Mouse (Mus musculus) intestine, postnatal 0 days (tissue): ENCODE data around the gene Rif1. TPM values are rescaled to one million over a fixed set of nuclear protein-coding genes. Genes with fewer than 3 reads are reported as not detected.

Source experiments
- ATAC-seq: fragments of 200-750 bp; cut with Nextera tagmentation; 2 replicates; pipeline ENCODE4 v1.8.0; 2017; ENCODE audit warnings: mild to moderate bottlenecking, moderate TSS enrichment, moderate library complexity
- H3K27ac ChIP-seq: fragments of 300-500 bp; sonication (generic); 2 replicates; pipeline ENCODE4 v1.5.1; 2014; ENCODE audit warnings: mild to moderate bottlenecking, low read depth, low read length, moderate library complexity
- H3K27me3 ChIP-seq: fragments of 300-500 bp; sonication (generic); replicated peaks from 2 replicates; pipeline ENCODE4 v1.6.1; 2014; ENCODE audit warnings: low read length, mixed read lengths; ENCODE audit not compliant: control insufficient read depth, insufficient read depth
- H3K36me3 ChIP-seq: fragments of 300-500 bp; sonication (generic); 2 replicates; pipeline ENCODE4 v1.6.1; 2014; ENCODE audit warnings: mild to moderate bottlenecking, moderate library complexity; ENCODE audit not compliant: control insufficient read depth, insufficient read depth
- H3K4me1 ChIP-seq: fragments of 300-500 bp; sonication (generic); replicated peaks from 2 replicates; pipeline ENCODE4 v1.6.1; 2014; ENCODE audit warnings: antibody characterized with exemption, low read length, mixed read lengths; ENCODE audit not compliant: control insufficient read depth, insufficient read depth
- H3K4me2 ChIP-seq: fragments of 300-500 bp; sonication (generic); replicated peaks from 2 replicates; pipeline ENCODE4 v1.6.1; 2014; ENCODE audit warnings: low read depth, mild to moderate bottlenecking, moderate library complexity
- H3K4me3 ChIP-seq: fragments of 300-500 bp; sonication (generic); 2 replicates; pipeline ENCODE4 v1.5.1; 2014; ENCODE audit warnings: low read depth, low read length
- H3K9ac ChIP-seq: fragments of 300-500 bp; sonication (generic); 2 replicates; pipeline ENCODE4 v1.6.1; 2014; ENCODE audit warnings: mild to moderate bottlenecking, low read depth, low read length
- H3K9me3 ChIP-seq: fragments of 300-500 bp; sonication (generic); 2 replicates; pipeline ENCODE4 v1.6.1; 2016; ENCODE audit warnings: mixed run types; ENCODE audit not compliant: control insufficient read depth
- CTCF ChIP-seq: sonication (generic); IDR thresholded peaks from 2 replicates; pipeline ENCODE4 v1.5.1; 2016; ENCODE audit warnings: low read depth, mild to moderate bottlenecking, control low read depth, antibody characterized with exemption, moderate library complexity
- WGBS: fragments of 180-500 bp; shearing (Covaris S2); extraction: QIAGEN DNeasy Blood & Tissue Kit; methylation state at CpG from one replicate; pipeline ENCODE4 v1.1.7; 2014; 5-methylcytosine and 5-hydroxymethylcytosine counted together
- polyA plus RNA-seq: library from polyadenylated mRNA; unstranded; fragments of >200 nt; fragmentation: Nextera tagmentation; extraction: Ambion mirVana; gene quantifications from 2 replicates; pipeline ENCODE4 v1.2.1, GENCODE M21; 2015

Rif1 gene
- polyA plus RNA-seq, 1 experiment from 2014 or later, result 9.3 TPM

DNA sequence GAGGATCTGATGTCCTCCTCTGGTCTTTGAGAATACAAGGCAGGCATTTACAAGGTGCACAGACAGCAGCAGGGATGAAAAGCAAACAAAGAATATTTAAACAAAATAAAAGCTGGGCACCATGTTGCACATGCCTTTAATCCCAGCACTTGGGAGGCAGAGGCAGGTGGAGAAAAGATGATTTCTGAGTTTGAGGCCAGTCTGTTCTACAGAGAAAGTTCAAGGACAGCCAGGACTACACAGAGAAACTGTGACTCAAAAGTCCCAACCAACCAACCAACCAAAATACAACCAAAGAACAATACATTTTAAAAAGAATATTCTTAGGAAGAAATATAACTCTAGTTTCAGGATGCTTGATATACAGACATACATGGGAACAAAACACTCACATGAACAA, 15.0 kb upstream of the Rif1 start:
- no peak overlapping the region for H3K27ac ChIP-seq
- no peaks in the 10 kb centered on the region for H3K9me3 ChIP-seq
- no peaks in the 10 kb centered on the region for H3K36me3 ChIP-seq
- TF ChIP-seq CTCF, result no peak
- ATAC-seq, result no peak
- no peak overlapping the region for H3K9ac ChIP-seq
- H3K27me3 ChIP-seq, result no peaks in the 10 kb centered on the region
- H3K4me1 ChIP-seq, result no peaks in the 10 kb centered on the region
- H3K4me2 ChIP-seq, result no peak overlapping the region
- H3K4me3 ChIP-seq, result no peak overlapping the region

DNA sequence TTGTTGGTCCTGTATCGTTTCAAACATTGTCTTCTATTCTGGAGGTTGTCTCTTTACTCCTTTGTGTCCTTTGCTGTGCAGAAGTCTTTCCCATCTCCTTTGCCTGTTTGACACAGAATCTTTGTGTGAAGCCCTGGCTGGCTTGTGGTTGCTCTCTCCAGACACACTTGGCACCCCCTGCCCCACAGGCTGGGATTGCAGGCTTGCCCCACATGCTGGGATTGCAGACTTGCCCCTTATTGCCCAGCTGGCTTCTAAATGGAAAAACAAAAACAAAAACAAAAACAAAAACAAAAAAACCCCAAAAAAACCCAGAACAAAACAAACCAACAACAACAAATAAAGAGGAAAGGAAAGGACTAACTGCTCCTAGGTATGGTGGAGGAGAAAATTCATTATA, 4.0 kb upstream of the Rif1 start:
- H3K36me3 ChIP-seq, result no peaks in the 10 kb centered on the region
- no peaks in the 10 kb centered on the region for H3K4me1 ChIP-seq
- no peak overlapping the region for H3K4me2 ChIP-seq
- no peak overlapping the region for H3K4me3 ChIP-seq
- TF ChIP-seq CTCF, result no peak
- ATAC-seq, result no peak
- H3K9ac ChIP-seq, result no peak overlapping the region
- 67% methylated on average over 1 of the region's 1 CpGs for WGBS
- no peak overlapping the region for H3K27ac ChIP-seq
- H3K27me3 ChIP-seq, result no peaks in the 10 kb centered on the region
- H3K9me3 ChIP-seq, result no peaks in the 10 kb centered on the region

DNA sequence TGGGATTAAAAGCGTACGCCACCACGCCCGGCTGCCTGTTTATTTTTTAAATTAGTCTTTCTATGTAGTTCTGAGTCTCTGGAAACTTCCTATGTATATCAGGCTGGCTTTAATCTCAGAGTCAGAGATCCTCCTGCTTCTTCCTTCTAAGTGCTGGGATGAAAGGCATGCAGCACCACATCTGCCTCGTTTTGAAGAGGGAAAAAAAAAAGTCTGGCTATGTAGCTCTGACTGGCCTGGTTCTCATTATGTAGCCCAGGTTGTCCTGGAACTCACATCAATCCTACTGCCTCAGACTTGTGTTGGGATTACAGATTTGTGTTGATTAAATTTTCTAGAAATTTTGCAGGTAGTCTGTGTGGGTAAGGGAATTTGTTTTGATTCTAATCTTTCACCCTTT, 1.8 kb upstream of the Rif1 start:
- Histone ChIP-seq H3K27me3 (no peaks in the 10 kb centered on the region), H3K4me1 (no peaks in the 10 kb centered on the region), H3K27ac (no peak overlapping the region), H3K9ac (no peak overlapping the region), H3K9me3 (no peaks in the 10 kb centered on the region), H3K4me2 (no peak overlapping the region), H3K4me3 (no peak overlapping the region), H3K36me3 (peaks cover 3% of the 10 kb centered on the region; the same call in 1 of the 2 replicates)
- WGBS, result 89% methylated on average over 5 of the region's 5 CpGs
- TF ChIP-seq CTCF, result no peak
- no peak for ATAC-seq

DNA sequence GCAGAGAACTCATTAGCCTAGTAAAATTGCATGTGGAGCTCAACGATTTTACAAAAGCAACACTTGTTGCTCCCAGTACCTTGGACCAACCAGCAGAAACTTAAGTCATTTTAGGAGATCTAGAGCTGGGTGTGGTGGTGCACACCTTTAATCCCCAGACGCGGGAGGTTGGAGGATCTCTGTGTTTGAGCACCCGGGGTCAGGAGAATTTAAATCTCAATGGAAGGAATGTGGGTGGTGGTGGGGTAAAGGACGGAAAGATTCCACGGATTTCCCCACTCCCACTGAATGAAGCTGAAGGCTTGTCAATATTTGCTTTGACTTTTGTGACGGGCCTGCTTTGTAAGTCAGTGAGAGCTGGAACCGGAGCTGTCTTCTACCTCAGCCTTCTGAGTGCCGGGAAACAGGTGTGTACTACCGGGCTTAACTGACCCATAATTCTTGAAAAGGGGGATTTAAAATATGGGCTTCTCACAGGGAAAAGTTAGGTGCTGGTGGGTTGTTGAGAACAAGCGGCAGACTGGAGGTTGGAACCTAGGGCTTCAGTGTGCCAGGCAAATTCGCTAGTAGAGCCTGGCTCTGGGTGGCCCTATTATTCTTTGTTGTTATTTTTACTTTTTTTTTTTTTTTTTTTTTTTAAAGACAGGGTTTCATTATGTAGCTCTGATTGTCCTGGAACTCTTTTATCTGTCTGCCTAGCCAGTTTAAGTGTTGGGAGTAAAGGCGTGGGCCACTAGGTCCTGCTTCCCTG, 1.2 kb upstream of the Rif1 start:
- no peak overlapping the region for H3K9ac ChIP-seq
- 56% methylated on average over 13 of the region's 13 CpGs for WGBS
- H3K27ac ChIP-seq, result no peak overlapping the region
- TF ChIP-seq CTCF, result no peak
- no peaks in the 10 kb centered on the region for H3K9me3 ChIP-seq
- no peak overlapping the region for H3K4me3 ChIP-seq
- no peak for ATAC-seq
- H3K27me3 ChIP-seq, result no peaks in the 10 kb centered on the region
- H3K36me3 ChIP-seq, result peaks cover 3% of the 10 kb centered on the region; the same call in 1 of the 2 replicates
- H3K4me2 ChIP-seq, result peak overlapping the region; percentile 80
- no peaks in the 10 kb centered on the region for H3K4me1 ChIP-seq

DNA sequence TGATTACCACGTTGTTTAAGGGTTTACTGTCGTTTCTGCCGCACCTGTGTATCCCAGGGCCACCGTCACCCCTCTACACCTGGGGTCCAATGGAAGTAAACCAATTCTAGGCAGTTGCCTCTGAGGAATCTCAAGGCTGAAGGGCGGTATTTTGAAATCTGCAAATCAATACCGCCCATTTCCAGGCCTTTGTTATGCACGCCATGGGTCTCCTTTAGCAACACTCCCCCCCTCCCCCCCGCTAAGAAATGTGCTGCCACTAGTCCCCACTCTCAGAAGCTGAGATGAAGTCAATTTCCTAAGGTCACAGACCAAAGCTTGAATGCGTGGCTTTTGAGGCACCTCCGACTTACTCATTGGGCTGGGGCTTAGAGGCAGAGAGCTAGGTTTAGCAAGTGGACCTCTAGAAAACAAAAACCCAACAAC, 554 bp upstream of the Rif1 start:
- Histone ChIP-seq H3K27ac (0 out of 2 replicates have a peak overlapping the region, but pooled peaks have one; percentile 69), H3K9me3 (no peaks in the 10 kb centered on the region), H3K27me3 (no peaks in the 10 kb centered on the region), H3K36me3 (peaks cover 3% of the 10 kb centered on the region; the same call in 1 of the 2 replicates), H3K4me3 (peak overlapping the region; percentile 98), H3K4me1 (no peaks in the 10 kb centered on the region), H3K4me2 (peak overlapping the region; percentile 80), H3K9ac (peak overlapping the region; percentile 93; the same call in 1 of the 2 replicates)
- peak; percentile 26; the same call in 1 of the 2 replicates for ATAC-seq
- no peak for TF ChIP-seq CTCF
- WGBS, result 7% methylated on average over 10 of the region's 10 CpGs

DNA sequence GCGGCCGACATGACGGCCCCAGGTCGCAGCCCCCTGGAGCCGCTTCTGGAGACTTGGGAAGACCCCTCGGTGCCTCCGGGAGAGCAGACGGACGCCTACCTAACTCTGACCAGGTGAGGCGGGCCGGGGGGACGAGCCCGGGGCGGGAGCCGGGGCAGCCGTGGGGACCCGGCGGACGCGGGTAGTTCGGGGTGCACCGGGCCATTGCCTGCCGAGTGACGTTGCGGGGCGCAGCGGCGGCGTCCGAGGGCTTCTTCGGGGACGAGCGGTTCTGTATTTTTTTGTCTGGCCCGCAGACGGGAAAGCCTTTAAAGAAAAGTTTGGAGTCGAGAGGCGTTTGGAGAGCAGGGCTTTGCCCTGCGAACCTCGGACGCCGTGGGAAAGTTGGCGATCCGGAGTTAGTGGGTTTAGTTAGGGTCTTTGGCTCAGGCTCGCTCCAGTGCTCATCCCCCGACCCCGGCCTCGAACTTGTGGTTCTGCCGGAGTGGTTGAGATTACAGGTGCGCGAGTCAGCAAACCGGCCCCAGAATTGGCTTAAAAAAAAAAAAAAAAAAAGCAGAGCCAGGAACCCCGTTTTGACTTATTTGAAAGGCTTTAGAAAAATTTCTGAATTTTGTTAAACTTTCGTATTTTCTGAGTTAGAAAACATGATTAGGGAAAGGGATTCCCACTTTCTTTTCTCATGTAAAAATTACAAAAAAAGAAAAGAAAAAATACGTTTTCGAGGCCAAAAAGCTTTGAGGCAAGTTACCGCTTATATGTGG, 691 bp downstream of the Rif1 start:
- Histone ChIP-seq H3K4me2 (peak overlapping the region; percentile 80), H3K9me3 (no peaks in the 10 kb centered on the region), H3K9ac (peak overlapping the region; percentile 93), H3K27me3 (no peaks in the 10 kb centered on the region), H3K4me1 (no peaks in the 10 kb centered on the region), H3K27ac (peak overlapping the region; percentile 69), H3K36me3 (peaks cover 3% of the 10 kb centered on the region; the same call in 1 of the 2 replicates), H3K4me3 (peak overlapping the region; percentile 98)
- TF ChIP-seq CTCF, result no peak
- peak; percentile 63 for ATAC-seq
- WGBS, result 2% methylated on average over 56 of the region's 56 CpGs
